Mouse (Mus musculus) MEL (cell line): ENCODE data around the gene Rsrc1.
"Not testable (repeated sequence)": the region's sequence is repeated elsewhere in the genome, so short reads cannot be mapped to it uniquely, and the experiment has no call there.

ENCODE experiments used
- CTCF ChIP-seq, 3 experiments: IDR thresholded peaks in 2 of 3; conservative IDR thresholded peaks in 1 of 3; 2 replicates each; pipeline ENCODE4 v1.5.1; 2011 to 2012; ENCODE audit warnings: low read length in 3 of 3, low read depth in 2 of 3, mild to moderate bottlenecking in 2 of 3, improper control_type of control experiment in 1 of 3, inconsistent platforms in 1 of 3, mixed read lengths in 1 of 3, moderate library complexity in 1 of 3; ENCODE audit not compliant: control insufficient read depth in 1 of 3, insufficient read depth in 1 of 3, poor library complexity in 1 of 3, severe bottlenecking in 1 of 3
- MYC ChIP-seq: IDR thresholded peaks from 2 replicates; pipeline ENCODE4 v1.6.1; 2011; ENCODE audit warnings: low read depth, mild to moderate bottlenecking, low read length, improper control_type of control experiment, moderate library complexity

DNA sequence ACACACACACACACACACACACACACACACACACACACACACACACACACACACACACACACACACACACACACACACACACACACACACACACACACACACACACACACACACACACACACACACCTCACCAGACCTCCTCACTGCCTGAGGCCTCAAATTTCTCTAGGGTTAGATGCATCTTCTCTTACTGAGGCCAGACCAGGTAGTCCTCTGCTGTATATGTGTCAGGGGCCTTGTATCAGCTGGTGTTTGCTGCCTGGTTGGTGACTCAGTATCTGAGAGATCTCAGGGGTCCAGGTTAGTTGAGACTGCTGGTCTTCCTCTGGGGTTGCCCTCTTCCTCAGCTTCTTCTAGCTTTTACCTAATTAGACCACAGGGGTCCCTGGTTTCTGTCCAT lies 92.5 kb downstream of the Rsrc1 start:
- not testable (repeated sequence) for TF ChIP-seq CTCF (IDR thresholded peaks at IDR 0.05 in 2 of 3, conservative IDR thresholded peaks at IDR 0.05 in 1 of 3; ENCODE audit: control insufficient read depth in 1 of 3, insufficient read depth in 1 of 3, low read depth in 2 of 3, low read length in 3 of 3, poor library complexity in 1 of 3, severe bottlenecking in 1 of 3); MYC
